Comparison of ENCODE assay signal across 22 mouse cellular contexts in genomic region chr2:134920611-134921280, GRCm38 (mm10).
DNase-seq lines count a peak whose midpoint lies in the region; ATAC-seq and TF ChIP-seq lines count a peak whose summit lies in the region.
"Had no signal": no experiment of that assay in that cellular context is flagged by ENCODE, and none has a peak within 500 bp of the region (broad histone marks: within the 10 kb centered on the region; RNA-seq: fewer than 3 reads in every experiment).

No protein-coding gene starts in this region.

- H3K27me3 ChIP-seq in forebrain, embryonic 16.5 days (replicated peaks; ENCODE audit: control insufficient read depth, insufficient read depth, low read length) = no peaks in the 10 kb centered on the region
- no peaks in the 10 kb centered on the region for H3K27me3 ChIP-seq in forebrain, embryonic 11.5 days (ENCODE audit: control insufficient read depth, insufficient read depth, low read length)
- H3K27me3 ChIP-seq: hindbrain, embryonic 13.5 days; limb, embryonic 15.5 days; midbrain, embryonic 12.5 days; neural tube, embryonic 12.5 days had no signal

- no peak overlapping the region for H3K9ac ChIP-seq in forebrain, embryonic 16.5 days (replicated peaks; ENCODE audit: low read depth, low read length)
- no peak overlapping the region for H3K9ac ChIP-seq in forebrain, embryonic 11.5 days (ENCODE audit: low read length)
- H3K9ac ChIP-seq: hindbrain, embryonic 13.5 days; limb, embryonic 15.5 days; liver, embryonic 14.5 days; lung, embryonic 14.5 days; midbrain, embryonic 12.5 days; neural tube, embryonic 12.5 days had no signal

- no peaks in the 10 kb centered on the region for H3K36me3 ChIP-seq in forebrain, embryonic 16.5 days (ENCODE audit: control insufficient read depth, insufficient read depth)
- H3K36me3 ChIP-seq in forebrain, embryonic 11.5 days (ENCODE audit: control insufficient read depth, insufficient read depth, low read length) = no peaks in the 10 kb centered on the region
- H3K36me3 ChIP-seq: embryonic facial prominence, embryonic 10.5 days; hindbrain, embryonic 13.5 days; limb, embryonic 15.5 days; midbrain, embryonic 12.5 days; neural tube, embryonic 12.5 days had no signal

- TF ChIP-seq CTCF in cortical plate, adult 2 months (IDR thresholded peaks at IDR 0.05; ENCODE audit: extremely low read depth, insufficient read depth, low read length) = no peak

- DNase-seq in forebrain, embryonic 11.5 days (ENCODE audit: low spot score) = no peak
- DNase-seq in left cerebral cortex, postnatal 4 days = peak; percentile 74
- DNase-seq in left cerebral cortex, postnatal 36 days (ENCODE audit: low spot score in 2 of 2) = no peak
- peak; percentile 96 for DNase-seq in cerebellum, adult 9-10 months
- DNase-seq in spleen, adult 12 weeks (ENCODE audit: low spot score) = no peak
- no peak for DNase-seq in gastrocnemius, postnatal 36 days
- DNase-seq: adrenal gland, postnatal 36 days; gastrocnemius, adult 2 months; kidney, adult 2 months; kidney, postnatal 10 days; lung, embryonic 14.5 days; right cerebral cortex, postnatal 14 days; spleen, adult 18-20 months; thymus, postnatal 14 days had no signal

- 72% methylated on average over 9 of the region's 9 CpGs for WGBS in forebrain, embryonic 16.5 days
- 88% methylated on average over 9 of the region's 9 CpGs for WGBS in forebrain, embryonic 11.5 days

- H3K27ac ChIP-seq in forebrain, embryonic 16.5 days (ENCODE audit: low read length) = no peak overlapping the region
- H3K27ac ChIP-seq in forebrain, embryonic 11.5 days (ENCODE audit: low read depth, low read length) = no peak overlapping the region
- H3K27ac ChIP-seq in cortical plate, adult 2 months (ENCODE audit: insufficient read depth, low read length) = peak overlapping the region; percentile 35; the same call in 1 of the 2 replicates
- H3K27ac ChIP-seq: embryonic facial prominence, embryonic 10.5 days; gastrocnemius, adult 2 months; hindbrain, embryonic 13.5 days; limb, embryonic 15.5 days; liver, embryonic 14.5 days; midbrain, embryonic 12.5 days; neural tube, embryonic 12.5 days had no signal

- no peak for TF ChIP-seq POLR2A in cortical plate, adult 2 months (IDR thresholded peaks at IDR 0.05; ENCODE audit: extremely low read depth, insufficient read depth, low read length)

- peaks cover 11% of the 10 kb centered on the region for H3K4me1 ChIP-seq in forebrain, embryonic 16.5 days (replicated peaks; ENCODE audit: control insufficient read depth, insufficient read depth, low read length)
- no peaks in the 10 kb centered on the region for H3K4me1 ChIP-seq in forebrain, embryonic 11.5 days (replicated peaks; ENCODE audit: control insufficient read depth, insufficient read depth, low read length)
- H3K4me1 ChIP-seq in cortical plate, adult 2 months (ENCODE audit: control insufficient read depth, insufficient read depth, low read length) = peaks cover 11% of the 10 kb centered on the region
- H3K4me1 ChIP-seq: embryonic facial prominence, embryonic 10.5 days; hindbrain, embryonic 13.5 days; limb, embryonic 15.5 days; neural tube, embryonic 12.5 days had no signal

- H3K4me2 ChIP-seq in forebrain, embryonic 16.5 days (ENCODE audit: low read length) = no peak overlapping the region
- no peak overlapping the region for H3K4me2 ChIP-seq in forebrain, embryonic 11.5 days (ENCODE audit: low read depth, low read length, severe bottlenecking)
- H3K4me2 ChIP-seq: hindbrain, embryonic 13.5 days; limb, embryonic 15.5 days; lung, embryonic 14.5 days; midbrain, embryonic 12.5 days; neural tube, embryonic 12.5 days had no signal

- H3K4me3 ChIP-seq in forebrain, embryonic 16.5 days (replicated peaks; ENCODE audit: low read length) = no peak overlapping the region
- H3K4me3 ChIP-seq in forebrain, embryonic 11.5 days (ENCODE audit: low read depth, low read length) = no peak overlapping the region
- H3K4me3 ChIP-seq in cortical plate, adult 2 months (ENCODE audit: insufficient read depth, low read length) = no peak overlapping the region
- H3K4me3 ChIP-seq: embryonic facial prominence, embryonic 10.5 days; gastrocnemius, adult 2 months; hindbrain, embryonic 13.5 days; limb, embryonic 15.5 days; midbrain, embryonic 12.5 days; neural tube, embryonic 12.5 days had no signal

- peak; percentile 46; the same call in 1 of the 2 replicates for ATAC-seq in forebrain, embryonic 16.5 days
- no peak for ATAC-seq in forebrain, embryonic 11.5 days (replicated peaks; ENCODE audit: low FRiP score)

- intact Hi-C loops in left cerebral cortex, postnatal 4 days (cut with DNase I) = loop anchor here (10.0 kb wide), 2 partner anchors 136 to 404 kb away; partner anchors contain the start of gene Plcb1
- intact Hi-C loops in left cerebral cortex, postnatal 36 days (cut with DNase I) = no loop called here
- intact Hi-C loops in gastrocnemius, postnatal 36 days (cut with DNase I) = no loop called here

- no peaks in the 10 kb centered on the region for H3K9me3 ChIP-seq in forebrain, embryonic 16.5 days (ENCODE audit: control insufficient read depth, low read length)
- no peaks in the 10 kb centered on the region for H3K9me3 ChIP-seq in forebrain, embryonic 11.5 days (ENCODE audit: control insufficient read depth, low read length)
- H3K9me3 ChIP-seq: embryonic facial prominence, embryonic 10.5 days; hindbrain, embryonic 13.5 days; limb, embryonic 15.5 days; midbrain, embryonic 12.5 days; neural tube, embryonic 12.5 days had no signal

Comparison
In these comparisons a context has a peak if more than half of its experiments do, and no peak if none do; other contexts are left out.
1. DNase-seq: peak in left cerebral cortex, postnatal 4 days (single experiment) and cerebellum, adult 9-10 months (single experiment); none in forebrain, embryonic 11.5 days (single experiment), left cerebral cortex, postnatal 36 days (0 of 2), spleen, adult 12 weeks (single experiment) and gastrocnemius, postnatal 36 days (0 of 2).